Mouse (Mus musculus) MEL (cell line): ENCODE measurements around the gene Slc13a1. TPM values are rescaled to one million over a fixed set of nuclear protein-coding genes. Genes with fewer than 3 reads are reported as not detected.

ENCODE experiments used
- DNase-seq: peaks from one replicate; pipeline ENCODE4 v3.0.0; 2011; ENCODE audit warnings: low read depth, low spot score
- H3K27ac ChIP-seq: 2 replicates; pipeline ENCODE4 v1.5.1; 2012; ENCODE audit warnings: low read depth, mild to moderate bottlenecking, control low read depth, low read length, moderate library complexity; ENCODE audit not compliant: control insufficient read depth
- H3K27me3 ChIP-seq, 2 experiments: fragments of 150-350 bp in 1 of 2; sonication (generic) in 1 of 2; 2 replicates each; pipeline ENCODE4 v1.6.1; 2012; ENCODE audit warnings: low read length in 2 of 2, mild to moderate bottlenecking in 2 of 2, improper control_type of control experiment in 1 of 2, moderate library complexity in 1 of 2; ENCODE audit not compliant: insufficient read depth in 2 of 2, control insufficient read depth in 1 of 2
- H3K36me3 ChIP-seq, 2 experiments: 2 replicates each; pipeline ENCODE4 v1.6.1; 2012 to 2014; ENCODE audit warnings: low read length in 2 of 2, improper control_type of control experiment in 1 of 2, inconsistent platforms in 1 of 2, mild to moderate bottlenecking in 1 of 2; ENCODE audit not compliant: insufficient read depth in 2 of 2, control insufficient read depth in 1 of 2
- H3K4me1 ChIP-seq, 2 experiments: fragments of 150-350 bp in 1 of 2; sonication (generic) in 1 of 2; 2 replicates each; pipeline ENCODE4 v1.6.1; 2012; ENCODE audit warnings: low read length in 2 of 2, improper control_type of control experiment in 1 of 2, mild to moderate bottlenecking in 1 of 2; ENCODE audit not compliant: insufficient read depth in 2 of 2, control insufficient read depth in 1 of 2
- H3K4me3 ChIP-seq, 2 experiments: fragments of 150-350 bp in 1 of 2; sonication (generic) in 1 of 2; 2 replicates each; pipeline ENCODE4 v1.5.1; 2012; ENCODE audit warnings: low read depth in 2 of 2, low read length in 2 of 2, mild to moderate bottlenecking in 2 of 2, moderate library complexity in 2 of 2, control low read depth in 1 of 2, improper control_type of control experiment in 1 of 2; ENCODE audit not compliant: control insufficient read depth in 1 of 2, insufficient read depth in 1 of 2
- H3K79me2 ChIP-seq: 2 replicates; pipeline ENCODE4 v1.6.1; 2012; ENCODE audit warnings: mild to moderate bottlenecking, low read length, moderate library complexity; ENCODE audit not compliant: control insufficient read depth, poor library complexity, insufficient read depth
- H3K9ac ChIP-seq: 2 replicates; pipeline ENCODE4 v1.6.1; 2012; ENCODE audit warnings: low read depth, mild to moderate bottlenecking, control low read depth, low read length, moderate library complexity; ENCODE audit not compliant: control insufficient read depth, poor library complexity, severe bottlenecking
- H3K9me3 ChIP-seq: fragments of 150-350 bp; sonication (generic); replicated peaks from 2 replicates; pipeline ENCODE4 v1.6.1; 2012; ENCODE audit warnings: mild to moderate bottlenecking, low read length, improper control_type of control experiment, moderate library complexity; ENCODE audit not compliant: insufficient read depth
- CHD2 ChIP-seq: IDR thresholded peaks from 2 replicates; pipeline ENCODE4 v1.6.1; 2011; ENCODE audit warnings: low read length, improper control_type of control experiment
- E2F4 ChIP-seq: IDR thresholded peaks from 2 replicates; pipeline ENCODE4 v1.6.1; 2011; ENCODE audit warnings: low read depth, low read length, improper control_type of control experiment, borderline replicate concordance
- ELF1 ChIP-seq: IDR thresholded peaks from 2 replicates; pipeline ENCODE4 v1.6.1; 2014; ENCODE audit warnings: low read depth, mild to moderate bottlenecking, inconsistent platforms, low read length, improper control_type of control experiment, moderate library complexity
- ETS1 ChIP-seq: IDR thresholded peaks from 2 replicates; pipeline ENCODE4 v1.6.1; 2012; ENCODE audit warnings: low read depth, mild to moderate bottlenecking, inconsistent platforms, low read length, improper control_type of control experiment, moderate library complexity
- GATA1 ChIP-seq: IDR thresholded peaks from 2 replicates; pipeline ENCODE4 v1.6.1; 2011; ENCODE audit warnings: low read depth, low read length, improper control_type of control experiment
- HCFC1 ChIP-seq: IDR thresholded peaks from 2 replicates; pipeline ENCODE4 v1.6.1; 2012; ENCODE audit warnings: low read depth, mild to moderate bottlenecking, inconsistent platforms, low read length, improper control_type of control experiment, moderate library complexity
- JUND ChIP-seq: IDR thresholded peaks from 2 replicates; pipeline ENCODE4 v1.6.1; 2011; ENCODE audit warnings: low read depth, mild to moderate bottlenecking, improper control_type of control experiment, low read length
- KAT2A ChIP-seq: conservative IDR thresholded peaks from 2 replicates; pipeline ENCODE4 v1.6.1; 2012; ENCODE audit warnings: low read depth, low read length, improper control_type of control experiment, inconsistent platforms
- POLR2AphosphoS2 ChIP-seq: IDR thresholded peaks from 2 replicates; pipeline ENCODE4 v1.6.1; 2011; ENCODE audit warnings: low read length, improper control_type of control experiment
- POLR2AphosphoS5 ChIP-seq: IDR thresholded peaks from 2 replicates; pipeline ENCODE4 v1.6.1; 2012; ENCODE audit warnings: low read depth, borderline replicate concordance, mild to moderate bottlenecking, inconsistent platforms, low read length, moderate library complexity, mixed read lengths
- RAD21 ChIP-seq: IDR thresholded peaks from 2 replicates; pipeline ENCODE4 v1.6.1; 2011; ENCODE audit warnings: mild to moderate bottlenecking, low read depth, low read length, improper control_type of control experiment
- RCOR1 ChIP-seq: IDR thresholded peaks from 2 replicates; pipeline ENCODE4 v1.6.1; 2012; ENCODE audit warnings: low read depth, mild to moderate bottlenecking, inconsistent platforms, low read length, improper control_type of control experiment
- SIN3A ChIP-seq: IDR thresholded peaks from 2 replicates; pipeline ENCODE4 v1.6.1; 2012; ENCODE audit warnings: low read length, improper control_type of control experiment, inconsistent platforms
- SMC3 ChIP-seq: IDR thresholded peaks from 2 replicates; pipeline ENCODE4 v1.6.1; 2011; ENCODE audit warnings: low read depth, low read length, improper control_type of control experiment
- TBP ChIP-seq: IDR thresholded peaks from 2 replicates; pipeline ENCODE4 v1.8.0; 2011; ENCODE audit warnings: low read depth, low read length, improper control_type of control experiment
- TCF12 ChIP-seq: IDR thresholded peaks from 2 replicates; pipeline ENCODE4 v1.6.1; 2014; ENCODE audit warnings: low read depth, mild to moderate bottlenecking, inconsistent platforms, low read length, improper control_type of control experiment, moderate library complexity
- UBTF ChIP-seq: IDR thresholded peaks from 2 replicates; pipeline ENCODE4 v1.6.1; 2012; ENCODE audit warnings: low read depth, mild to moderate bottlenecking, inconsistent platforms, low read length, improper control_type of control experiment, moderate library complexity, borderline replicate concordance; ENCODE audit not compliant: insufficient read depth
- USF1 ChIP-seq: IDR thresholded peaks from 2 replicates; pipeline ENCODE4 v1.6.1; 2014; ENCODE audit warnings: low read depth, mild to moderate bottlenecking, inconsistent platforms, low read length, improper control_type of control experiment, moderate library complexity
- USF2 ChIP-seq, 2 experiments: IDR thresholded peaks; 2 replicates each; pipeline ENCODE4 v1.6.1; 2011 to 2012; ENCODE audit warnings: improper control_type of control experiment in 2 of 2, low read length in 2 of 2, borderline replicate concordance in 1 of 2, inconsistent platforms in 1 of 2, low read depth in 1 of 2, mild to moderate bottlenecking in 1 of 2; ENCODE audit not compliant: insufficient read depth in 1 of 2
- ZC3H11A ChIP-seq: IDR thresholded peaks from 2 replicates; pipeline ENCODE4 v1.6.1; 2012; ENCODE audit warnings: low read depth, mild to moderate bottlenecking, inconsistent platforms, low read length, improper control_type of control experiment
- ZKSCAN1 ChIP-seq: IDR thresholded peaks from 2 replicates; pipeline ENCODE4 v1.6.1; 2012; ENCODE audit warnings: low read depth, mild to moderate bottlenecking, inconsistent platforms, low read length, improper control_type of control experiment, moderate library complexity
- ZNF384 ChIP-seq: IDR thresholded peaks from 2 replicates; pipeline ENCODE4 v1.6.1; 2012; ENCODE audit warnings: low read depth, mild to moderate bottlenecking, inconsistent platforms, low read length, improper control_type of control experiment
- polyA plus RNA-seq, 2 experiments: library from polyadenylated mRNA; stranded (reverse) in 1 of 2; unstranded in 1 of 2; fragments of >175 nt in 1 of 2; fragments of >200 nt in 1 of 2; gene quantifications; 2 replicates each; pipeline versions ENCODE4 v1.2.1 to v1.2.4; 2012; ENCODE audit warnings: low replicate concordance in 2 of 2, low read depth in 1 of 2; ENCODE audit not compliant: insufficient read length in 2 of 2, insufficient read depth in 1 of 2, missing spikeins in 1 of 2
- total RNA-seq: library from RNA; depleted of rRNA; stranded (reverse); fragments of 300-350 nt; gene quantifications from 2 replicates; pipeline ENCODE4 v1.2.3, GENCODE M21; 2012

Gene Slc13a1
- total and polyA plus RNA-seq, 3 experiments, result not detected

DNA sequence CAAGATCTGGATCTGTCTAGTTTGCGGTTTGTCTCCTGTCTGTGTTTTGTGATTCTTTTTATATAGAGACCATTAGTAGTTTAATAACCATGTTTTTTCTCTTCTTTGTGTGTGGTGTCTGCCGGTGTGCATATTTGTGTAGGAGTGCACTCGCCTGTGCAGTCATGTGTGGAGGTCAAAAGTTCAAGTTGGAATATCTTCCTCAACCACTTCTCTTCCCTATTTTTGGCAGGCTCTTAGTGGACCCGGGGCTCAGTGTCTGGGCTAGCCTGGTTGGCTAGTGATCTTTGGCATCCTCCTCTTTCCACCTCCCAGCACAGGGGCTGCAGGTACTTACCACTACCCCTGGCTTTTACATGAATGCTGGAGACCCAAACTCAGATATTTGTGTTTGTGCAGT is 13.0 kb downstream of the Slc13a1 start:
- Histone ChIP-seq H3K36me3 (no peaks in the 10 kb centered on the region), H3K4me3 (no peak overlapping the region), H3K79me2 (no peaks in the 10 kb centered on the region), H3K9me3 (no peaks in the 10 kb centered on the region), H3K9ac (no peak overlapping the region), H3K27me3 (no peaks in the 10 kb centered on the region), H3K27ac (no peak overlapping the region), H3K4me1 (no peaks in the 10 kb centered on the region)
- no peak for TF ChIP-seq UBTF
- no peak for TF ChIP-seq KAT2A
- no peak for TF ChIP-seq CHD2
- no peak for TF ChIP-seq USF2 (IDR thresholded peaks at IDR 0.05; ENCODE audit: borderline replicate concordance in 1 of 2, insufficient read depth in 1 of 2, low read depth in 1 of 2, low read length in 2 of 2)
- TF ChIP-seq POLR2AphosphoS5, result no peak
- no peak for TF ChIP-seq ELF1
- TF ChIP-seq ZC3H11A, result no peak
- TF ChIP-seq ZNF384, result no peak
- TF ChIP-seq TCF12, result no peak
- TF ChIP-seq ZKSCAN1, result no peak
- TF ChIP-seq ETS1, result no peak
- TF ChIP-seq RAD21, result no peak
- no peak for TF ChIP-seq USF1
- TF ChIP-seq POLR2AphosphoS2, result no peak
- TF ChIP-seq TBP, result no peak
- TF ChIP-seq RCOR1, result no peak
- no peak for TF ChIP-seq JUND
- no peak for TF ChIP-seq HCFC1
- no peak for TF ChIP-seq SIN3A
- no peak for TF ChIP-seq GATA1
- DNase-seq, result no peak

- Histone ChIP-seq H3K27ac (no peak overlapping the region), H3K9me3 (no peaks in the 10 kb centered on the region)
- no peak for DNase-seq
These were observed 34.9 kb downstream of the Slc13a1 start for GRCm38 (mm10) chr6:24132951-24133350.

More at GRCm38 (mm10) chr6:24132951-24133350, 34.9 kb downstream of the Slc13a1 start:
- H3K4me3 ChIP-seq, result no peak overlapping the region
- TF ChIP-seq SMC3 (no peak), TBP (no peak), E2F4 (no peak), ZKSCAN1 (no peak), TCF12 (no peak), POLR2AphosphoS5 (no peak), USF1 (no peak)
- H3K9ac ChIP-seq, result no peak overlapping the region
- H3K4me1 ChIP-seq, result no peaks in the 10 kb centered on the region
- no peaks in the 10 kb centered on the region for H3K36me3 ChIP-seq
- no peaks in the 10 kb centered on the region for H3K79me2 ChIP-seq
- H3K27me3 ChIP-seq, result no peaks in the 10 kb centered on the region
